Mouse (Mus musculus): ENCODE measurements around the gene Stk4. TPM values are rescaled to one million over a fixed set of nuclear protein-coding genes. Genes with fewer than 3 reads are reported as not detected.

The Stk4 gene
- polyA plus RNA-seq, 1 experiment from 2014 or later = 33.9 TPM

- Histone ChIP-seq H3K9me3 (replicated peaks) (no peaks in the 10 kb centered on the region), H3K27me3 (ENCODE audit: low read depth, poor library complexity, severe bottlenecking) (no peaks in the 10 kb centered on the region), H3K36me3 (peaks cover 19% of the 10 kb centered on the region), H3K27ac (replicated peaks) (no peak overlapping the region), H3K4me3 (no peak overlapping the region), H3K4me1 (peaks cover 5% of the 10 kb centered on the region; the same call in 1 of the 2 replicates)
- no peak for DNase-seq (ENCODE audit: low spot score)
- 78% methylated on average over 6 of the region's 6 CpGs for WGBS
Observed at GRCm38 (mm10) chr2:164144025-164144424, 73.9 kb downstream of the Stk4 start.

GRCm38 (mm10) chr2:164144541-164144940, 74.4 kb downstream of the Stk4 start:
- H3K27ac ChIP-seq (replicated peaks) = no peak overlapping the region
- 87% methylated on average over 10 of the region's 10 CpGs for WGBS
- DNase-seq (ENCODE audit: low spot score) = no peak
- no peaks in the 10 kb centered on the region for H3K9me3 ChIP-seq (replicated peaks)
- H3K4me1 ChIP-seq = peaks cover 8% of the 10 kb centered on the region; the same call in 1 of the 2 replicates
- H3K36me3 ChIP-seq = peaks cover 19% of the 10 kb centered on the region
- H3K4me3 ChIP-seq = no peak overlapping the region
- H3K27me3 ChIP-seq (ENCODE audit: low read depth, poor library complexity, severe bottlenecking) = no peaks in the 10 kb centered on the region

GRCm38 (mm10) chr2:164146556-164146955, 76.4 kb downstream of the Stk4 start:
- no peaks in the 10 kb centered on the region for H3K27me3 ChIP-seq (ENCODE audit: low read depth, poor library complexity, severe bottlenecking)
- peaks cover 8% of the 10 kb centered on the region; the same call in 1 of the 2 replicates for H3K4me1 ChIP-seq
- H3K9me3 ChIP-seq (replicated peaks) = no peaks in the 10 kb centered on the region
- DNase-seq (ENCODE audit: low spot score) = no peak
- WGBS = 94% methylated on average over 12 of the region's 12 CpGs
- peaks cover 19% of the 10 kb centered on the region for H3K36me3 ChIP-seq
- no peak overlapping the region for H3K4me3 ChIP-seq
- H3K27ac ChIP-seq (replicated peaks) = no peak overlapping the region

- H3K9me3 ChIP-seq (replicated peaks) = no peaks in the 10 kb centered on the region
- peaks cover 52% of the 10 kb centered on the region for H3K36me3 ChIP-seq
- H3K27me3 ChIP-seq (ENCODE audit: low read depth, poor library complexity, severe bottlenecking) = no peaks in the 10 kb centered on the region
- DNase-seq (ENCODE audit: low spot score) = no peak
- WGBS = 58% methylated on average over 14 of the region's 14 CpGs
- H3K4me1 ChIP-seq = 0 out of 2 replicates have a peak, but pooled peaks cover 5% of the 10 kb centered on the region
- no peak overlapping the region; the same call in 1 of the 2 replicates for H3K27ac ChIP-seq (replicated peaks)
- no peak overlapping the region for H3K4me3 ChIP-seq
Observed at GRCm38 (mm10) chr2:164150086-164150760, 80.1 kb downstream of the Stk4 start.

- Histone ChIP-seq H3K27ac (replicated peaks) (no peak overlapping the region), H3K36me3 (peaks cover 56% of the 10 kb centered on the region), H3K27me3 (ENCODE audit: low read depth, poor library complexity, severe bottlenecking) (no peaks in the 10 kb centered on the region), H3K4me1 (0 out of 2 replicates have a peak, but pooled peaks cover 5% of the 10 kb centered on the region), H3K4me3 (no peak overlapping the region), H3K9me3 (replicated peaks) (no peaks in the 10 kb centered on the region)
- DNase-seq (ENCODE audit: low spot score) = no peak
- WGBS = 92% methylated on average over 11 of the region's 11 CpGs
Observed at GRCm38 (mm10) chr2:164152341-164152740, 82.2 kb downstream of the Stk4 start.

GRCm38 (mm10) chr2:164154007-164154406, 83.9 kb downstream of the Stk4 start:
- 0 out of 2 replicates have a peak, but pooled peaks cover 4% of the 10 kb centered on the region for H3K4me1 ChIP-seq
- WGBS = 92% methylated on average over 10 of the region's 10 CpGs
- no peak overlapping the region for H3K27ac ChIP-seq (replicated peaks)
- no peak for DNase-seq (ENCODE audit: low spot score)
- no peak overlapping the region for H3K4me3 ChIP-seq
- no peaks in the 10 kb centered on the region for H3K9me3 ChIP-seq (replicated peaks)
- H3K27me3 ChIP-seq (ENCODE audit: low read depth, poor library complexity, severe bottlenecking) = no peaks in the 10 kb centered on the region
- H3K36me3 ChIP-seq = peaks cover 54% of the 10 kb centered on the region

GRCm38 (mm10) chr2:164156158-164156557, 86.0 kb downstream of the Stk4 start:
- H3K27ac ChIP-seq (replicated peaks) = no peak overlapping the region
- peaks cover 49% of the 10 kb centered on the region for H3K36me3 ChIP-seq
- no peaks in the 10 kb centered on the region for H3K27me3 ChIP-seq (ENCODE audit: low read depth, poor library complexity, severe bottlenecking)
- H3K4me3 ChIP-seq = no peak overlapping the region
- DNase-seq (ENCODE audit: low spot score) = no peak
- H3K9me3 ChIP-seq (replicated peaks) = no peaks in the 10 kb centered on the region
- 85% methylated on average over 7 of the region's 7 CpGs for WGBS
- no peaks in the 10 kb centered on the region for H3K4me1 ChIP-seq

GRCm38 (mm10) chr2:164158838-164159237, 88.7 kb downstream of the Stk4 start:
- Histone ChIP-seq H3K4me3 (no peak overlapping the region), H3K27me3 (ENCODE audit: low read depth, poor library complexity, severe bottlenecking) (no peaks in the 10 kb centered on the region), H3K36me3 (peaks cover 24% of the 10 kb centered on the region), H3K4me1 (peaks cover 8% of the 10 kb centered on the region), H3K9me3 (replicated peaks) (no peaks in the 10 kb centered on the region), H3K27ac (replicated peaks) (no peak overlapping the region)
- 88% methylated on average over 2 of the region's 2 CpGs for WGBS
- DNase-seq (ENCODE audit: low spot score) = no peak

GRCm38 (mm10) chr2:164161515-164162055, 91.5 kb downstream of the Stk4 start:
- DNase-seq (ENCODE audit: low spot score) = no peak
- Histone ChIP-seq H3K4me1 (peaks cover 8% of the 10 kb centered on the region), H3K27ac (replicated peaks) (no peak overlapping the region), H3K9me3 (replicated peaks) (no peaks in the 10 kb centered on the region), H3K4me3 (no peak overlapping the region), H3K36me3 (0 out of 2 replicates have a peak, but pooled peaks cover 9% of the 10 kb centered on the region), H3K27me3 (ENCODE audit: low read depth, poor library complexity, severe bottlenecking) (peaks cover 24% of the 10 kb centered on the region)
- 85% methylated on average over 11 of the region's 11 CpGs for WGBS

- Histone ChIP-seq H3K27me3 (ENCODE audit: low read depth, poor library complexity, severe bottlenecking) (peaks cover 57% of the 10 kb centered on the region), H3K27ac (replicated peaks) (no peak overlapping the region), H3K9me3 (replicated peaks) (no peaks in the 10 kb centered on the region), H3K36me3 (no peaks in the 10 kb centered on the region), H3K4me3 (no peak overlapping the region), H3K4me1 (peaks cover 22% of the 10 kb centered on the region)
- 92% methylated on average over 5 of the region's 5 CpGs for WGBS
- DNase-seq (ENCODE audit: low spot score) = no peak
Observed at GRCm38 (mm10) chr2:164164941-164165340, 94.8 kb downstream of the Stk4 start.

GRCm38 (mm10) chr2:164167752-164168570, 97.8 kb downstream of the Stk4 start:
- Histone ChIP-seq H3K27me3 (ENCODE audit: low read depth, poor library complexity, severe bottlenecking) (peaks cover 86% of the 10 kb centered on the region), H3K9me3 (replicated peaks) (no peaks in the 10 kb centered on the region), H3K27ac (replicated peaks) (no peak overlapping the region), H3K36me3 (no peaks in the 10 kb centered on the region), H3K4me1 (peaks cover 34% of the 10 kb centered on the region), H3K4me3 (peak overlapping the region; percentile 48)
- WGBS = 15% methylated on average over 90 of the region's 90 CpGs
- DNase-seq (ENCODE audit: low spot score) = peak; percentile 35

- peak; percentile 22 for DNase-seq (ENCODE audit: low spot score)
- Histone ChIP-seq H3K9me3 (replicated peaks) (no peaks in the 10 kb centered on the region), H3K4me3 (peak overlapping the region; percentile 48), H3K36me3 (no peaks in the 10 kb centered on the region), H3K27me3 (ENCODE audit: low read depth, poor library complexity, severe bottlenecking) (peaks cover 92% of the 10 kb centered on the region), H3K4me1 (peaks cover 34% of the 10 kb centered on the region), H3K27ac (replicated peaks) (no peak overlapping the region)
- 9% methylated on average over 42 of the region's 42 CpGs for WGBS
Observed at GRCm38 (mm10) chr2:164168571-164168946, 98.4 kb downstream of the Stk4 start.
